ENCODE assay signal across 8 mouse cellular contexts in the genomic region with DNA sequence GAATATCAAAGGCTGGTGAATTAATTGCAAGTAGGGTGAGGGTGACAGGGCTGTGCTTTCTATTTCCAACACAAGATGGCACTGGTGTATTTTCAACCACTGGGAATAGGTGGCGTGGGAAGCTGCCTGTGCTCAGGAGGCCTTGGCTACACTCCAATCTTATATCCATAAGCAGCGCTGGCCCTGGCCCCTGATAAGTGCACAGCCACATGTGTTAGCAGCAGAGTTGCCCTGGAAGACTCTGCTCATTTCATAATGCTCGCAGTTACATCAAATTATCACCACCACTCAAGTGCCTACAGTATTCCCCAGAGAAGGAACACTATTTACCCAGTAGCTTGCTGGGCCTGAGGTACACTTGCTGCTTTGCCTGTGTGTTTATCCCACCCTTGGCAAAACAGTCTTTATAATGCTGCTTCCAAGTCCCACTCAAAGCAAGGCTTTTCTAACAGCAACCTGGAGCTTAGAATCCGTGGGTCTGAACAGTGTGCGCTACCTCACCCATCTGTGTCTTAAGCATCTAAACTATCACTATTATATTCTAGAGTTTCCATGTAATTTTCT.
DNase-seq lines count a peak whose midpoint lies in the region; ATAC-seq lines count a peak whose summit lies in the region.

No protein-coding gene starts in this region.

- H3K4me3 ChIP-seq in forebrain, embryonic 14.5 days (ENCODE audit: low read depth, low read length): no peak overlapping the region
- no peak overlapping the region for H3K4me3 ChIP-seq in hindbrain, embryonic 14.5 days (replicated peaks; ENCODE audit: low read length)

- no peaks in the 10 kb centered on the region for H3K27me3 ChIP-seq in forebrain, embryonic 14.5 days (replicated peaks; ENCODE audit: control insufficient read depth, insufficient read depth, low read length)
- no peaks in the 10 kb centered on the region for H3K27me3 ChIP-seq in hindbrain, embryonic 14.5 days (ENCODE audit: control insufficient read depth, insufficient read depth, low read length)

- H3K9me3 ChIP-seq in forebrain, embryonic 14.5 days (replicated peaks; ENCODE audit: control insufficient read depth, low read length): no peaks in the 10 kb centered on the region
- no peaks in the 10 kb centered on the region for H3K9me3 ChIP-seq in hindbrain, embryonic 14.5 days (ENCODE audit: control insufficient read depth, low read length)

- no peak overlapping the region for H3K27ac ChIP-seq in forebrain, embryonic 14.5 days (ENCODE audit: low read depth, low read length)
- H3K27ac ChIP-seq in hindbrain, embryonic 14.5 days: no peak overlapping the region

- no peaks in the 10 kb centered on the region for H3K36me3 ChIP-seq in forebrain, embryonic 14.5 days (ENCODE audit: control insufficient read depth, insufficient read depth, low read length)
- H3K36me3 ChIP-seq in hindbrain, embryonic 14.5 days (replicated peaks; ENCODE audit: control insufficient read depth, insufficient read depth): no peaks in the 10 kb centered on the region

- H3K4me1 ChIP-seq in forebrain, embryonic 14.5 days (ENCODE audit: control insufficient read depth, insufficient read depth, low read length): peaks cover 4% of the 10 kb centered on the region
- no peaks in the 10 kb centered on the region for H3K4me1 ChIP-seq in hindbrain, embryonic 14.5 days (replicated peaks; ENCODE audit: control insufficient read depth, insufficient read depth, low read length)

- peak; percentile 96 for ATAC-seq in forebrain, embryonic 14.5 days
- ATAC-seq in hindbrain, embryonic 14.5 days (ENCODE audit: low FRiP score): peak; percentile 90

- WGBS in forebrain, embryonic 14.5 days: 31% methylated on average over 5 of the region's 5 CpGs
- WGBS in hindbrain, embryonic 14.5 days: 43% methylated on average over 5 of the region's 5 CpGs

- intact Hi-C loops in gastrocnemius, postnatal 14 days (cut with DNase I; ENCODE audit: low total_unique reads): no loop called here

- no peak overlapping the region for H3K4me2 ChIP-seq in forebrain, embryonic 14.5 days (ENCODE audit: low read length)
- H3K4me2 ChIP-seq in hindbrain, embryonic 14.5 days (replicated peaks): no peak overlapping the region

- no peak overlapping the region for H3K9ac ChIP-seq in forebrain, embryonic 14.5 days (ENCODE audit: low read length)
- H3K9ac ChIP-seq in hindbrain, embryonic 14.5 days: no peak overlapping the region

- DNase-seq in Muller cell, postnatal 12 days (ENCODE audit: inconsistent ontology term): peak; percentile 62
- peak; percentile 60 for DNase-seq in cerebellum, adult 11 months
- peak; percentile 94 for DNase-seq in forebrain, embryonic 14.5 days (ENCODE audit: low spot score)
- DNase-seq in hindbrain, embryonic 14.5 days (ENCODE audit: low spot score): peak; percentile 90
- peak; percentile 28 to 66 for DNase-seq in layer of hippocampus, postnatal 25 days (ENCODE audit: extremely low spot score in 1 of 2, low spot score in 1 of 2)
- DNase-seq in lung, postnatal 14 days: peak; percentile 19
- DNase-seq in right cerebral cortex, postnatal 25 days: peak; percentile 50
- no peak for DNase-seq in gastrocnemius, postnatal 14 days
